ENCODE assay signal across 11 mouse cellular contexts in the genomic region with DNA sequence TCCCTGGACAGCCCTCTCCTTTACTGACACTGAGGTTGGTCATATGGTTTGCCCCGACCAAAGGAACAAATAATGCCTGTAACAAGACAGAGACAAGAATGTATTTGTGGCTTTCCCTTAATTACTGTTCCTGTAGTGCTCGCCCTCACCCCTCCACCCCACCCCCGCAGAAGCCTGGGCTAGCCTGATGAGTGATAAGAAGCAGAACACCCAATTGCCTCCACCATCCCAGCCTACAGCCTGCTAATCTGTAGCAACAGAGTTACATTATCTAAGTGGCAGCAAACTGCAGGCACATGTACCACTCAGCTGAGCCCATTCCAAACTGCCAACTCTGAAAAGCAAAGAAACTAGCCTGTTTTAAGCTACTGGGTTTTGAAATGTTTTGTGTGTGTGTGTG.
DNase-seq lines count a peak whose midpoint lies in the region; ATAC-seq lines count a peak whose summit lies in the region.
"Had no signal": no experiment of that assay in that cellular context is flagged by ENCODE, and none has a peak within 500 bp of the region (broad histone marks: within the 10 kb centered on the region; RNA-seq: fewer than 3 reads in every experiment).

No protein-coding gene starts in this region.

- H3K9ac ChIP-seq in heart, embryonic 12.5 days = no peak overlapping the region
- H3K9ac ChIP-seq in intestine, embryonic 16.5 days (ENCODE audit: low read depth, low read length) = no peak overlapping the region
- H3K9ac ChIP-seq in forebrain, embryonic 12.5 days = no peak overlapping the region
- H3K9ac ChIP-seq: neural tube, embryonic 13.5 days had no signal

- peak; percentile 96 for ATAC-seq in heart, embryonic 12.5 days (ENCODE audit: insufficient number of reproducible peaks, low FRiP score)
- ATAC-seq in intestine, embryonic 16.5 days = peak; percentile 85
- no peak for ATAC-seq in activated CD4-positive, CD25-positive, alpha-beta regulatory T cell, adult 4 months
- no peak for ATAC-seq in forebrain, embryonic 12.5 days (ENCODE audit: low FRiP score)

- 27% methylated on average over 3 of the region's 3 CpGs for WGBS in heart, embryonic 12.5 days
- WGBS in intestine, embryonic 16.5 days = 50% methylated on average over 3 of the region's 3 CpGs
- 81% methylated on average over 3 of the region's 3 CpGs for WGBS in forebrain, embryonic 12.5 days

- H3K27ac ChIP-seq in heart, embryonic 12.5 days (ENCODE audit: poor library complexity, severe bottlenecking) = no peak overlapping the region
- H3K27ac ChIP-seq in intestine, embryonic 16.5 days (ENCODE audit: low read length) = no peak overlapping the region
- no peak overlapping the region for H3K27ac ChIP-seq in forebrain, embryonic 12.5 days
- H3K27ac ChIP-seq: neural tube, embryonic 13.5 days had no signal

- H3K9me3 ChIP-seq in heart, embryonic 12.5 days (replicated peaks) = no peaks in the 10 kb centered on the region
- H3K9me3 ChIP-seq in intestine, embryonic 16.5 days (ENCODE audit: control insufficient read depth, low read length) = no peaks in the 10 kb centered on the region
- no peaks in the 10 kb centered on the region for H3K9me3 ChIP-seq in forebrain, embryonic 12.5 days
- H3K9me3 ChIP-seq: neural tube, embryonic 13.5 days had no signal

- no peak overlapping the region for H3K4me2 ChIP-seq in heart, embryonic 12.5 days
- H3K4me2 ChIP-seq in intestine, embryonic 16.5 days (ENCODE audit: low read depth, low read length) = no peak overlapping the region
- H3K4me2 ChIP-seq in forebrain, embryonic 12.5 days = no peak overlapping the region
- H3K4me2 ChIP-seq: neural tube, embryonic 13.5 days had no signal

- H3K4me1 ChIP-seq in heart, embryonic 12.5 days (replicated peaks) = no peaks in the 10 kb centered on the region
- no peaks in the 10 kb centered on the region for H3K4me1 ChIP-seq in intestine, embryonic 16.5 days (ENCODE audit: control insufficient read depth, insufficient read depth, low read length)
- no peaks in the 10 kb centered on the region for H3K4me1 ChIP-seq in forebrain, embryonic 12.5 days
- H3K4me1 ChIP-seq: neural tube, embryonic 13.5 days had no signal

- H3K36me3 ChIP-seq in heart, embryonic 12.5 days = no peaks in the 10 kb centered on the region
- no peaks in the 10 kb centered on the region for H3K36me3 ChIP-seq in intestine, embryonic 16.5 days (ENCODE audit: control insufficient read depth, insufficient read depth, low read length)
- no peaks in the 10 kb centered on the region for H3K36me3 ChIP-seq in forebrain, embryonic 12.5 days (replicated peaks)
- H3K36me3 ChIP-seq: neural tube, embryonic 13.5 days had no signal

- DNase-seq in heart, postnatal 4 days = no peak
- peak; percentile 98 for DNase-seq in MEL-GATA-1-ER (ENCODE audit: extremely low read depth, low read depth)
- peak; percentile 3 for DNase-seq in skeletal muscle tissue, adult 2 months (ENCODE audit: low read depth, low spot score)
- DNase-seq in cerebellum, postnatal 14 days = no peak
- DNase-seq: cerebellum, postnatal 36 days; midbrain, embryonic 14.5 days had no signal

- no peak overlapping the region for H3K4me3 ChIP-seq in heart, embryonic 12.5 days
- H3K4me3 ChIP-seq in intestine, embryonic 16.5 days (ENCODE audit: low read length) = no peak overlapping the region
- H3K4me3 ChIP-seq in forebrain, embryonic 12.5 days (replicated peaks) = no peak overlapping the region
- H3K4me3 ChIP-seq: neural tube, embryonic 13.5 days had no signal

- no peaks in the 10 kb centered on the region for H3K27me3 ChIP-seq in heart, embryonic 12.5 days (replicated peaks)
- H3K27me3 ChIP-seq in intestine, embryonic 16.5 days (replicated peaks; ENCODE audit: control insufficient read depth, insufficient read depth, low read length) = no peaks in the 10 kb centered on the region
- H3K27me3 ChIP-seq in forebrain, embryonic 12.5 days = peaks cover 19% of the 10 kb centered on the region; the same call in 1 of the 2 replicates
- H3K27me3 ChIP-seq: neural tube, embryonic 13.5 days had no signal

Comparison
In these comparisons a context has a peak if more than half of its experiments do, and no peak if none do; other contexts are left out.
1. ATAC-seq: peak in heart, embryonic 12.5 days (single experiment) and intestine, embryonic 16.5 days (single experiment); none in activated CD4-positive, CD25-positive, alpha-beta regulatory T cell, adult 4 months (single experiment) and forebrain, embryonic 12.5 days (single experiment).
2. DNase-seq: peak in MEL-GATA-1-ER (single experiment) and skeletal muscle tissue, adult 2 months (single experiment); none in heart, postnatal 4 days (single experiment) and cerebellum, postnatal 14 days (0 of 2).